Mouse (Mus musculus) limb, embryonic 12.5 days (tissue): Measurements from ENCODE around the gene Aldoc. TPM values are rescaled to one million over a fixed set of nuclear protein-coding genes. Genes with fewer than 3 reads are reported as not detected.
A peak's percentile ranks its signal among the peaks of the same experiment; 100 is the strongest.

Source experiments
- ATAC-seq: fragments of 200-750 bp; cut with Nextera tagmentation; 2 replicates; pipeline ENCODE4 v1.8.0; 2017; ENCODE audit warnings: low read depth, moderate TSS enrichment; ENCODE audit not compliant: insufficient number of reproducible peaks, insufficient read depth, low FRiP score, low TSS enrichment
- H3K27ac ChIP-seq: fragments of 300-500 bp; sonication (generic); 2 replicates; pipeline ENCODE4 v1.5.1; 2016; ENCODE audit warnings: mild to moderate bottlenecking, moderate library complexity
- H3K27me3 ChIP-seq: fragments of 300-500 bp; sonication (generic); 2 replicates; pipeline ENCODE4 v1.6.1; 2016; ENCODE audit warnings: mild to moderate bottlenecking, moderate library complexity
- H3K36me3 ChIP-seq: fragments of 300-500 bp; sonication (generic); 2 replicates; pipeline ENCODE4 v1.6.1; 2016; ENCODE audit warnings: mild to moderate bottlenecking, moderate library complexity
- H3K4me1 ChIP-seq: fragments of 300-500 bp; sonication (generic); replicated peaks from 2 replicates; pipeline ENCODE4 v1.6.1; 2016
- H3K4me2 ChIP-seq: fragments of 300-500 bp; sonication (generic); 2 replicates; pipeline ENCODE4 v1.6.1; 2016; ENCODE audit warnings: mild to moderate bottlenecking, moderate library complexity
- H3K4me3 ChIP-seq: fragments of 300-500 bp; sonication (generic); replicated peaks from 2 replicates; pipeline ENCODE4 v1.5.1; 2016; ENCODE audit warnings: mild to moderate bottlenecking
- H3K9ac ChIP-seq: fragments of 300-500 bp; sonication (generic); replicated peaks from 2 replicates; pipeline ENCODE4 v1.6.1; 2016; ENCODE audit warnings: mild to moderate bottlenecking, moderate library complexity
- H3K9me3 ChIP-seq: fragments of 300-500 bp; sonication (generic); 2 replicates; pipeline ENCODE4 v1.6.1; 2016; ENCODE audit warnings: mild to moderate bottlenecking, moderate library complexity
- WGBS: fragments of 180-500 bp; shearing (Covaris S2); methylation state at CpG from one replicate; pipeline ENCODE4 v1.1.7; 2016; 5-methylcytosine and 5-hydroxymethylcytosine counted together
- polyA plus RNA-seq: library from polyadenylated mRNA; unstranded; fragments of >200 nt; fragmentation: Nextera tagmentation; extraction: Ambion mirVana; gene quantifications from 2 replicates; pipeline ENCODE4 v1.2.1, GENCODE M21; 2016

Aldoc gene
- polyA plus RNA-seq, 1 experiment from 2014 or later, result 4.0 TPM

GRCm38 (mm10) chr11:78333992-78334391 lies 11.2 kb downstream of the Aldoc start:
- no peak overlapping the region for H3K4me3 ChIP-seq
- 92% methylated on average over 5 of the region's 5 CpGs for WGBS
- H3K9me3 ChIP-seq, result no peaks in the 10 kb centered on the region
- H3K27me3 ChIP-seq, result no peaks in the 10 kb centered on the region
- peaks cover 70% of the 10 kb centered on the region for H3K36me3 ChIP-seq
- no peak overlapping the region for H3K9ac ChIP-seq
- ATAC-seq, result no peak
- no peak overlapping the region for H3K27ac ChIP-seq
- H3K4me2 ChIP-seq, result no peak overlapping the region
- peaks cover 7% of the 10 kb centered on the region for H3K4me1 ChIP-seq

- Histone ChIP-seq H3K4me3 (no peak overlapping the region), H3K4me2 (no peak overlapping the region), H3K36me3 (peaks cover 97% of the 10 kb centered on the region), H3K27ac (no peak overlapping the region), H3K9ac (no peak overlapping the region), H3K9me3 (no peaks in the 10 kb centered on the region), H3K4me1 (no peaks in the 10 kb centered on the region), H3K27me3 (no peaks in the 10 kb centered on the region)
- 94% methylated on average over 8 of the region's 8 CpGs for WGBS
- no peak for ATAC-seq
Observed at GRCm38 (mm10) chr11:78337040-78337439, 14.3 kb downstream of the Aldoc start.

- Histone ChIP-seq H3K27me3 (no peaks in the 10 kb centered on the region), H3K4me2 (no peak overlapping the region), H3K4me3 (no peak overlapping the region), H3K4me1 (peaks cover 28% of the 10 kb centered on the region), H3K27ac (no peak overlapping the region), H3K9me3 (no peaks in the 10 kb centered on the region), H3K36me3 (peaks cover 53% of the 10 kb centered on the region), H3K9ac (0 out of 2 replicates have a peak overlapping the region, but pooled peaks have one; percentile 12)
- 85% methylated on average over 12 of the region's 12 CpGs for WGBS
- ATAC-seq, result no peak
Observed at GRCm38 (mm10) chr11:78341702-78342101, 18.9 kb downstream of the Aldoc start.

- Histone ChIP-seq H3K4me3 (peak within 1 kb of the TSS; percentile 89), H3K4me2 (peak within 1 kb of the TSS; percentile 65), H3K4me1 (peaks cover 29% of the 10 kb centered on the region), H3K36me3 (peaks cover 47% of the 10 kb centered on the region), H3K9ac (peak within 1 kb of the TSS; percentile 91), H3K9me3 (no peaks in the 10 kb centered on the region), H3K27me3 (no peaks in the 10 kb centered on the region), H3K27ac (peak within 1 kb of the TSS; percentile 95)
- ATAC-seq, result peak; percentile 71; the same call in 1 of the 2 replicates
- WGBS, result 1% methylated on average over 65 of the region's 66 CpGs
Observed at GRCm38 (mm10) chr11:78343381-78344327, 20.9 kb downstream of the Aldoc start, which contains the start of gene Unc119. TSS of gene Unc119 (plus strand) at chr11:78343482.

- WGBS, result 85% methylated on average over 6 of the region's 6 CpGs
- no peaks in the 10 kb centered on the region for H3K27me3 ChIP-seq
- peaks cover 47% of the 10 kb centered on the region for H3K36me3 ChIP-seq
- peaks cover 29% of the 10 kb centered on the region for H3K4me1 ChIP-seq
- H3K4me2 ChIP-seq, result peak overlapping the region; percentile 65
- no peaks in the 10 kb centered on the region for H3K9me3 ChIP-seq
- H3K9ac ChIP-seq, result peak overlapping the region; percentile 91
- H3K4me3 ChIP-seq, result peak overlapping the region; percentile 89
- peak overlapping the region; percentile 95; the same call in 1 of the 2 replicates for H3K27ac ChIP-seq
- no peak for ATAC-seq
Observed at GRCm38 (mm10) chr11:78344328-78344889, 21.6 kb downstream of the Aldoc start.

GRCm38 (mm10) chr11:78344890-78345715 lies 22.3 kb downstream of the Aldoc start:
- H3K4me1 ChIP-seq, result peaks cover 29% of the 10 kb centered on the region
- H3K9ac ChIP-seq, result peak overlapping the region; percentile 27
- peaks cover 46% of the 10 kb centered on the region for H3K36me3 ChIP-seq
- H3K4me3 ChIP-seq, result peak overlapping the region; percentile 12
- ATAC-seq, result no peak
- H3K4me2 ChIP-seq, result peak overlapping the region; percentile 65
- WGBS, result 59% methylated on average over 8 of the region's 8 CpGs
- H3K27me3 ChIP-seq, result no peaks in the 10 kb centered on the region
- no peak overlapping the region for H3K27ac ChIP-seq
- H3K9me3 ChIP-seq, result no peaks in the 10 kb centered on the region

GRCm38 (mm10) chr11:78345801-78346200 lies 23.0 kb downstream of the Aldoc start:
- Histone ChIP-seq H3K27ac (no peak overlapping the region), H3K4me1 (peaks cover 29% of the 10 kb centered on the region), H3K4me2 (no peak overlapping the region), H3K9ac (peak overlapping the region; percentile 24; the same call in 1 of the 2 replicates), H3K36me3 (peaks cover 40% of the 10 kb centered on the region), H3K9me3 (no peaks in the 10 kb centered on the region), H3K4me3 (no peak overlapping the region), H3K27me3 (no peaks in the 10 kb centered on the region)
- 86% methylated on average over 7 of the region's 7 CpGs for WGBS
- ATAC-seq, result no peak

- Histone ChIP-seq H3K4me1 (peaks cover 29% of the 10 kb centered on the region), H3K4me3 (no peak overlapping the region), H3K9ac (no peak overlapping the region), H3K27me3 (no peaks in the 10 kb centered on the region), H3K36me3 (peaks cover 33% of the 10 kb centered on the region), H3K27ac (no peak overlapping the region), H3K9me3 (no peaks in the 10 kb centered on the region), H3K4me2 (no peak overlapping the region)
- ATAC-seq, result no peak
- 83% methylated on average over 6 of the region's 6 CpGs for WGBS
Observed at GRCm38 (mm10) chr11:78346326-78347069, 23.7 kb downstream of the Aldoc start.

GRCm38 (mm10) chr11:78347070-78347754 lies 24.4 kb downstream of the Aldoc start:
- WGBS, result 93% methylated on average over 10 of the region's 10 CpGs
- H3K27me3 ChIP-seq, result no peaks in the 10 kb centered on the region
- H3K9me3 ChIP-seq, result no peaks in the 10 kb centered on the region
- peaks cover 29% of the 10 kb centered on the region for H3K4me1 ChIP-seq
- no peak overlapping the region for H3K27ac ChIP-seq
- no peak overlapping the region for H3K4me2 ChIP-seq
- no peak overlapping the region for H3K9ac ChIP-seq
- no peak for ATAC-seq
- peaks cover 27% of the 10 kb centered on the region for H3K36me3 ChIP-seq
- H3K4me3 ChIP-seq, result no peak overlapping the region

GRCm38 (mm10) chr11:78347908-78348307 lies 25.1 kb downstream of the Aldoc start:
- Histone ChIP-seq H3K9ac (no peak overlapping the region), H3K4me3 (no peak overlapping the region), H3K9me3 (no peaks in the 10 kb centered on the region), H3K27ac (no peak overlapping the region), H3K36me3 (peaks cover 27% of the 10 kb centered on the region), H3K4me1 (peaks cover 26% of the 10 kb centered on the region), H3K27me3 (no peaks in the 10 kb centered on the region), H3K4me2 (no peak overlapping the region)
- 81% methylated on average over 9 of the region's 9 CpGs for WGBS
- no peak for ATAC-seq
